Mouse (Mus musculus) lung, adult 2 months (tissue): ENCODE measurements around the gene Rab11a.

ENCODE experiments used
- CTCF ChIP-seq: fragments of 200-500 bp; IDR thresholded peaks from 2 replicates; pipeline ENCODE4 v1.5.1; 2011; ENCODE audit warnings: mild to moderate bottlenecking, low read length, control low read depth; ENCODE audit not compliant: insufficient read depth
- POLR2A ChIP-seq: fragments of 200-500 bp; IDR thresholded peaks from 2 replicates; pipeline ENCODE4 v1.6.1; 2011; ENCODE audit warnings: low read depth, mild to moderate bottlenecking, control low read depth, low read length, borderline replicate concordance; ENCODE audit errors: extremely low read depth

DNA sequence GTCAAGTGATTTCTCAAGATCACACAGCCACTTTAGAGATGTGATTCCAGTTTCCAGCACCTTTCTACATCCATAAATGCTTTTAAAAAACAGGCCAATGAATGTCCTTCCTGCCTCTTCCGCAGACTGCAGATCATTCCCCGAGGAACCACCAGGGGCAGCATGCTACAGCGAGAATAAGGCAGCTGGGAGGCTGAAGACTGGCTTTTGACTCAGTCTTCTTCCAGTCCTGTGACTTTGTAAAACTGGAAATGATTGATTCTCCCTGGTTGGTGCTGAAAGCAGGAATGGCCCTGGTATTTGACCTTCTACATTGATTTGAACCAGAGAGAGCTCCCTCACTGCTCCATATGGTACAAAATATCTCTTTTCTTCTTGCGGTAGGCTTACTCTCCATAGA lies 47.3 kb upstream of the Rab11a start:
- peak; percentile 99 for TF ChIP-seq CTCF
- no peak for TF ChIP-seq POLR2A
